Mouse (Mus musculus) kidney, postnatal 0 days (tissue): ENCODE data around the gene Zfp280c. TPM values are rescaled to one million over a fixed set of nuclear protein-coding genes. Genes with fewer than 3 reads are reported as not detected.

Experiments
- ATAC-seq: fragments of 200-750 bp; cut with Nextera tagmentation; replicated peaks from 2 replicates; pipeline ENCODE4 v1.8.0; 2017; ENCODE audit warnings: low read depth, moderate number of reproducible peaks, moderate TSS enrichment, moderate library complexity; ENCODE audit not compliant: low FRiP score
- DNase-seq: peaks from one replicate; pipeline ENCODE4 v3.0.0-alpha.2; 2016; ENCODE audit warnings: low spot score
- H3K27ac ChIP-seq: fragments of 300-500 bp; sonication (generic); 2 replicates; pipeline ENCODE4 v1.5.1; 2014; ENCODE audit warnings: mild to moderate bottlenecking
- H3K27me3 ChIP-seq: fragments of 300-500 bp; sonication (generic); 2 replicates; pipeline ENCODE4 v1.6.1; 2014; ENCODE audit warnings: low read length, mixed read lengths; ENCODE audit not compliant: insufficient read depth
- H3K36me3 ChIP-seq: fragments of 300-500 bp; sonication (generic); 2 replicates; pipeline ENCODE4 v1.6.1; 2014; ENCODE audit warnings: low read length, mixed read lengths; ENCODE audit not compliant: insufficient read depth
- H3K4me1 ChIP-seq: fragments of 300-500 bp; sonication (generic); replicated peaks from 2 replicates; pipeline ENCODE4 v1.6.1; 2014; ENCODE audit warnings: antibody characterized with exemption, low read length, mixed read lengths; ENCODE audit not compliant: insufficient read depth
- H3K4me2 ChIP-seq: fragments of 300-500 bp; sonication (generic); 2 replicates; pipeline ENCODE4 v1.6.1; 2014; ENCODE audit warnings: mild to moderate bottlenecking, low read length, moderate library complexity, mixed read lengths
- H3K4me3 ChIP-seq: fragments of 300-500 bp; sonication (generic); replicated peaks from 2 replicates; pipeline ENCODE4 v1.5.1; 2014; ENCODE audit warnings: low read depth, low read length
- H3K9ac ChIP-seq: fragments of 300-500 bp; sonication (generic); 2 replicates; pipeline ENCODE4 v1.6.1; 2014; ENCODE audit warnings: low read depth, low read length
- H3K9me3 ChIP-seq: fragments of 300-500 bp; sonication (generic); replicated peaks from 2 replicates; pipeline ENCODE4 v1.6.1; 2016; ENCODE audit warnings: low read length, inconsistent platforms, mixed read lengths
- CTCF ChIP-seq: IDR thresholded peaks from 2 replicates; pipeline ENCODE4 v1.5.1; 2016; ENCODE audit warnings: antibody characterized with exemption, low read depth, mild to moderate bottlenecking, moderate library complexity
- WGBS: fragments of 180-500 bp; shearing (Covaris S2); extraction: QIAGEN DNeasy Blood & Tissue Kit; methylation state at CpG from one replicate; pipeline ENCODE4 v1.1.7; 2014; 5-methylcytosine and 5-hydroxymethylcytosine counted together
- polyA plus RNA-seq: library from polyadenylated mRNA; unstranded; fragments of >200 nt; fragmentation: Nextera tagmentation; extraction: Ambion mirVana; gene quantifications from 2 replicates; pipeline ENCODE4 v1.2.1, GENCODE M21; 2015

The Zfp280c gene
- polyA plus RNA-seq: 8.4 and 8.8 TPM in 2 replicates

DNA sequence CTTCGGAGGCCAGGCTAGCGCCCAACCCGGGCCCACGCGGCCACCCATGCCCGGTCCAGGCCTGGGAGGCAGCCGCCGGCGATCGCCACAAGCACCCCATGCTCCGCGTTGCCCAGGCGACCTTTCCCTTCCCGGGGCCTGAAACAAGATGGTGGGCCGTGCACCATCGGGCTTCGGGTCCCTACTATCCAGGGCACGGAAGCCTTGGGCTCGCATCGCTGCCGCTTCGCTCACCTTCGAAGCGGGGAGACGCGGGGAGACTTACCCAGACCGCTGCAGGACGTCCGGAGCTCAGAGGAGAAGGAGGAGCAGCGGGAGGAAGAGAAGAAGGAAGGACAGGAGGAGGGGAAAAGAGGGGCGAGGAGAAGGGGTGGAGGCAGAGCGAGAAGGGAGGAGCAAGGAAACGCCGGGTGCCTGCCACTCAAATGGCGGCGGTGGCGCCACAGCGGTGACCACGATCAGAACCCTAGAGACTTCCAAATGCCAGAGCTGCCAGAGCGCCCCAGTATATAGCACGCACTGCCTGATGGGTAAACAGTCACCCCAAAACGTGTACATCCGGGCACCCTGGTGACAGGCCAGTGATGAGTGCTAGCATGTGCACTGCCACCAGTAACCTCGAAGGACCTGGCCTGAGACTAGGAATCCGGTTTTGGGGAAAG, at the start of gene Zfp280c:
TSS of gene Zfp280c (minus strand) at position 406 of the 662 bp plus-strand sequence.
- TF ChIP-seq CTCF: no peak

DNA sequence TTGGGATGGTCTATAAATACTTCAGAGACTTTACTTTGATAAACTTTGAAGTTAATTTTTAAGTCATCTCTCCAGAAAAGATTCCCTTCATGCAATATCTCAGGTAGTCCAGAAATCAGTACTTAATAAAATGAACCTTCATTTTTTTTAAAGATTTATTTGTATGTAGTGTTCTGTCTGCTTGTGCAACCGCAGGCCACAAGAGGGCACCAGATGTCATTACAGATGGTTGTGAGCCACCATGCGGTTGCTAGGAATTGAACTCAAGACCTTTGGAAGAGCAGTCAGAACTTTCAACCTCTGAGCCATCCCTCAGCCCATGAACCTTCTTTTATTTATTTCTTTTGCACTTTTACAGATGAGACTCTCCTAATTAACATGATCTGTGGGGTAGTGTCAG, 42.7 kb upstream of the Zfp280c start:
- Histone ChIP-seq H3K4me1 (no peaks in the 10 kb centered on the region), H3K27ac (no peak overlapping the region), H3K4me2 (no peak overlapping the region), H3K9me3 (no peaks in the 10 kb centered on the region), H3K36me3 (no peaks in the 10 kb centered on the region), H3K9ac (no peak overlapping the region), H3K4me3 (no peak overlapping the region), H3K27me3 (no peaks in the 10 kb centered on the region)
- no peak for ATAC-seq
- no peak for DNase-seq
- WGBS: 57% methylated on average over 2 of the region's 2 CpGs
- peak; percentile 37 for TF ChIP-seq CTCF

More for the DNA sequence above, at the start of gene Zfp280c:
- WGBS: 19% methylated on average over 45 of the region's 45 CpGs
- DNase-seq (peak; percentile 82), ATAC-seq (peak; percentile 88)
- Histone ChIP-seq H3K27ac (peak within 1 kb of the TSS; percentile 83), H3K4me3 (peak within 1 kb of the TSS; percentile 65), H3K4me1 (no peaks in the 10 kb centered on the region), H3K27me3 (no peaks in the 10 kb centered on the region), H3K9ac (peak within 1 kb of the TSS; percentile 67), H3K9me3 (no peaks in the 10 kb centered on the region), H3K36me3 (no peaks in the 10 kb centered on the region), H3K4me2 (peak within 1 kb of the TSS; percentile 56)

- ATAC-seq (no peak), DNase-seq (no peak)
- TF ChIP-seq CTCF: no peak
- Histone ChIP-seq H3K36me3 (no peaks in the 10 kb centered on the region), H3K27ac (peak overlapping the region; percentile 36; the same call in 1 of the 2 replicates), H3K4me2 (peak overlapping the region; percentile 58), H3K27me3 (no peaks in the 10 kb centered on the region), H3K9me3 (no peaks in the 10 kb centered on the region), H3K9ac (peak overlapping the region; percentile 53), H3K4me3 (peak overlapping the region; percentile 50), H3K4me1 (no peaks in the 10 kb centered on the region)
- 28% methylated on average over 9 of the region's 9 CpGs for WGBS
Measured at GRCm38 (mm10) chrX:48624054-48624420, 29.7 kb upstream of the Zfp280c start.

GRCm38 (mm10) chrX:48623379-48624053, 29.2 kb upstream of the Zfp280c start, which contains the start of gene Slc25a14:
Gene Slc25a14, plus strand, starts transcription at chrX:48623413.
- ATAC-seq (peak; percentile 96), DNase-seq (peak; percentile 93)
- H3K4me2 ChIP-seq: peak within 1 kb of the TSS; percentile 58
- no peaks in the 10 kb centered on the region for H3K36me3 ChIP-seq
- H3K27ac ChIP-seq: peak within 1 kb of the TSS; percentile 36; the same call in 1 of the 2 replicates
- TF ChIP-seq CTCF: no peak
- 19% methylated on average over 38 of the region's 38 CpGs for WGBS
- H3K4me3 ChIP-seq: peak within 1 kb of the TSS; percentile 50
- H3K9ac ChIP-seq: peak within 1 kb of the TSS; percentile 53
- no peaks in the 10 kb centered on the region for H3K27me3 ChIP-seq
- no peaks in the 10 kb centered on the region for H3K9me3 ChIP-seq
- no peaks in the 10 kb centered on the region for H3K4me1 ChIP-seq

DNA sequence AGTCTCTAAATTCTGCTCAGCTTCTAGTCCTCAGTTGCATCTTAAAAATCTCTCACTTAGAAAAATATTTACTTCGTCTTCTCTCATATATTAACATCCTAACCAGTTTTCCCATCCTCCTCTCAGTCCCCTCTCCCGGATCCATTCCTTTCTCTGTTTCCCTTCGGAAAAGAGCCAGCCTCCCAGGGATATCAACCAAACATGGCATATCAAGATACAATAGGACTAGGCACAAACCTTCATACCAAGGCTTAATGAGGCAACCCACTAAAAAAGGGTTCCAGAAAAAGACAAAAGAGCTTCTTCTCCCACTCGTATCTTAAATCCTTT, 28.7 kb upstream of the Zfp280c start:
- no peaks in the 10 kb centered on the region for H3K27me3 ChIP-seq
- ATAC-seq (0 out of 2 replicates have a peak, but pooled peaks have one; percentile 18), DNase-seq (peak; percentile 3)
- H3K9me3 ChIP-seq: no peaks in the 10 kb centered on the region
- H3K4me3 ChIP-seq: peak overlapping the region; percentile 50
- H3K36me3 ChIP-seq: no peaks in the 10 kb centered on the region
- H3K4me1 ChIP-seq: no peaks in the 10 kb centered on the region
- TF ChIP-seq CTCF: no peak
- WGBS: 31% methylated on average over 4 of the region's 4 CpGs
- H3K9ac ChIP-seq: 0 out of 2 replicates have a peak overlapping the region, but pooled peaks have one; percentile 19
- 0 out of 2 replicates have a peak overlapping the region, but pooled peaks have one; percentile 16 for H3K27ac ChIP-seq
- peak overlapping the region; percentile 58 for H3K4me2 ChIP-seq

DNA sequence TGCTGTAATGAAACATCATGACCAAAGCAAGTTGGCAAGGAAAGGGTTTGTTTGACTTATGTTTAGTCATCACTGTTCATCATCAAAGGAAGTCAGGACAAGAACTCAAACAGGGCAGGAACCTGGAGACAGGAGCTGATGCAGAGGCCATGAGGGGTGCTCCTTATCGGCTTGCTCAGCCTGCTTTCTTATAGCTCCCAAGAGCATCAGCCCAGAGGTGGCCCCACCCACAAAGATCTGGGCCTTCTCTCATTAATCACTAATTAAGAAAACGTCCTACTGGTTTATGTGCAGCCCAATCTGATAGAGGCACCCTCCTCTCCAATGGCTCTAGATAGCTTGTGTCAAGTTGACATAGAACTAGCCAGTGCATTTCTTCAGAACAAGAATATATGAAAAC, 10.6 kb upstream of the Zfp280c start:
- Histone ChIP-seq H3K27me3 (no peaks in the 10 kb centered on the region), H3K4me1 (no peaks in the 10 kb centered on the region), H3K4me3 (no peak overlapping the region), H3K9me3 (no peaks in the 10 kb centered on the region), H3K4me2 (no peak overlapping the region), H3K36me3 (no peaks in the 10 kb centered on the region), H3K27ac (no peak overlapping the region), H3K9ac (no peak overlapping the region)
- DNase-seq (no peak), ATAC-seq (no peak)
- 49% methylated on average over 2 of the region's 2 CpGs for WGBS
- TF ChIP-seq CTCF: no peak
